Mouse (Mus musculus) kidney, postnatal 0 days (tissue): Measurements from ENCODE around the gene Arhgap6. TPM values are rescaled to one million over a fixed set of nuclear protein-coding genes. Genes with fewer than 3 reads are reported as not detected.

Experiments used
- ATAC-seq: fragments of 200-750 bp; cut with Nextera tagmentation; replicated peaks from 2 replicates; pipeline ENCODE4 v1.8.0; 2017; ENCODE audit warnings: low read depth, moderate number of reproducible peaks, moderate TSS enrichment, moderate library complexity; ENCODE audit not compliant: low FRiP score
- DNase-seq: peaks from one replicate; pipeline ENCODE4 v3.0.0-alpha.2; 2016; ENCODE audit warnings: low spot score
- H3K27ac ChIP-seq: fragments of 300-500 bp; sonication (generic); 2 replicates; pipeline ENCODE4 v1.5.1; 2014; ENCODE audit warnings: mild to moderate bottlenecking
- H3K27me3 ChIP-seq: fragments of 300-500 bp; sonication (generic); 2 replicates; pipeline ENCODE4 v1.6.1; 2014; ENCODE audit warnings: low read length, mixed read lengths; ENCODE audit not compliant: insufficient read depth
- H3K36me3 ChIP-seq: fragments of 300-500 bp; sonication (generic); 2 replicates; pipeline ENCODE4 v1.6.1; 2014; ENCODE audit warnings: low read length, mixed read lengths; ENCODE audit not compliant: insufficient read depth
- H3K4me1 ChIP-seq: fragments of 300-500 bp; sonication (generic); replicated peaks from 2 replicates; pipeline ENCODE4 v1.6.1; 2014; ENCODE audit warnings: antibody characterized with exemption, low read length, mixed read lengths; ENCODE audit not compliant: insufficient read depth
- H3K4me2 ChIP-seq: fragments of 300-500 bp; sonication (generic); 2 replicates; pipeline ENCODE4 v1.6.1; 2014; ENCODE audit warnings: mild to moderate bottlenecking, low read length, moderate library complexity, mixed read lengths
- H3K4me3 ChIP-seq: fragments of 300-500 bp; sonication (generic); replicated peaks from 2 replicates; pipeline ENCODE4 v1.5.1; 2014; ENCODE audit warnings: low read depth, low read length
- H3K9ac ChIP-seq: fragments of 300-500 bp; sonication (generic); 2 replicates; pipeline ENCODE4 v1.6.1; 2014; ENCODE audit warnings: low read depth, low read length
- H3K9me3 ChIP-seq: fragments of 300-500 bp; sonication (generic); replicated peaks from 2 replicates; pipeline ENCODE4 v1.6.1; 2016; ENCODE audit warnings: low read length, inconsistent platforms, mixed read lengths
- CTCF ChIP-seq: IDR thresholded peaks from 2 replicates; pipeline ENCODE4 v1.5.1; 2016; ENCODE audit warnings: antibody characterized with exemption, low read depth, mild to moderate bottlenecking, moderate library complexity
- WGBS: fragments of 180-500 bp; shearing (Covaris S2); extraction: QIAGEN DNeasy Blood & Tissue Kit; methylation state at CpG from one replicate; pipeline ENCODE4 v1.1.7; 2014; 5-methylcytosine and 5-hydroxymethylcytosine counted together
- polyA plus RNA-seq: library from polyadenylated mRNA; unstranded; fragments of >200 nt; fragmentation: Nextera tagmentation; extraction: Ambion mirVana; gene quantifications from 2 replicates; pipeline ENCODE4 v1.2.1, GENCODE M21; 2015

Gene Arhgap6
- polyA plus RNA-seq, 1 experiment from 2014 or later = 4.1 TPM

GRCm38 (mm10) chrX:169062555-169062954 lies 267.7 kb downstream of the Arhgap6 start:
- DNase-seq (no peak), ATAC-seq (no peak)
- Histone ChIP-seq H3K27me3 (no peaks in the 10 kb centered on the region), H3K36me3 (no peaks in the 10 kb centered on the region), H3K4me1 (no peaks in the 10 kb centered on the region), H3K4me3 (no peak overlapping the region), H3K27ac (no peak overlapping the region), H3K9me3 (no peaks in the 10 kb centered on the region), H3K9ac (no peak overlapping the region), H3K4me2 (no peak overlapping the region)
- no peak for TF ChIP-seq CTCF

GRCm38 (mm10) chrX:169065298-169065697 lies 270.4 kb downstream of the Arhgap6 start:
- Histone ChIP-seq H3K4me2 (no peak overlapping the region), H3K9me3 (no peaks in the 10 kb centered on the region), H3K36me3 (no peaks in the 10 kb centered on the region), H3K27me3 (no peaks in the 10 kb centered on the region), H3K9ac (no peak overlapping the region), H3K4me1 (no peaks in the 10 kb centered on the region), H3K27ac (no peak overlapping the region), H3K4me3 (no peak overlapping the region)
- ATAC-seq = no peak
- 72% methylated on average over 3 of the region's 3 CpGs for WGBS
- no peak for DNase-seq
- no peak for TF ChIP-seq CTCF

DNA sequence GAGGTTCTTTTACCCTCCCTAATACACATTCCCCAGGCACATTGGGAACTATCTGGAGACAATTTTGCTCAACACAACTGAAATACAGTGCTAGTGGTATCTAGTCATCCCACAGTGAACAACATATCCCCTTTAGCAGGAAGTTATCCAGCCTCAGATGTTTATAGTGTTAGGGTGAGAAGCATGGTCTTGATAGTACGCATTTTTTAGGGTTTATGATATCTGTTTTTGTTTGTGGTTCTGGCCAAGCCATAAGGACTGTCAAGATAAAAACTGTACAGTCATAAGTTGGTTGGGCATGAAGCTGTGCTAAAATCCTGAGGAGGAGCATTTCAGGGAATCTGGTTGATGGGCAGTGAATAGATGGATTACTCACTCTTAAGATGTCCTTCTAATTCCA lies 271.0 kb downstream of the Arhgap6 start:
- Histone ChIP-seq H3K4me1 (no peaks in the 10 kb centered on the region), H3K27me3 (no peaks in the 10 kb centered on the region), H3K27ac (no peak overlapping the region), H3K36me3 (no peaks in the 10 kb centered on the region), H3K9me3 (no peaks in the 10 kb centered on the region), H3K4me2 (no peak overlapping the region), H3K4me3 (no peak overlapping the region), H3K9ac (no peak overlapping the region)
- DNase-seq = no peak
- no peak for ATAC-seq
- 78% methylated on average over 1 of the region's 1 CpGs for WGBS
- no peak for TF ChIP-seq CTCF

DNA sequence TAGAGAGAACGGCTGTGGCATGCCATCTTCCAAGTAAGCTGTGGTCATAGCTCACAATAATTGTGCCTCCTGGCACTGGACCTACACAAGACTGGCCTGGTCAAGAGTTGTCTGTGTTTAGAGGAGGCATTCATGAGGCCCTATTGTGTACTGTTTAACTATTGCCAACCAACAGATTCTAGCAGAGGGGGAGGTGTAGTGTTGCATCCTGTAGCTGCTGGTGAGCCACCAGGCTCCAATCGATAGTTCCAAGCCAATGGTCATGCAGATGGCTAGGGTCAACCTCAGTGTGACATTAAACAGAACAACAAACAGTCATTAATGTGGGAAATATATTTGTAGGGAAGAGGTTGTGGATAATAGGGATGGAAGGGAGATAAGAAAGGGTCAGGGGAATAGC lies 280.1 kb downstream of the Arhgap6 start:
- H3K9me3 ChIP-seq = no peaks in the 10 kb centered on the region
- no peaks in the 10 kb centered on the region for H3K4me1 ChIP-seq
- H3K4me3 ChIP-seq = no peak overlapping the region
- no peak for DNase-seq
- no peaks in the 10 kb centered on the region for H3K27me3 ChIP-seq
- H3K4me2 ChIP-seq = no peak overlapping the region
- no peak overlapping the region for H3K27ac ChIP-seq
- no peaks in the 10 kb centered on the region for H3K36me3 ChIP-seq
- TF ChIP-seq CTCF = no peak
- H3K9ac ChIP-seq = no peak overlapping the region
- WGBS = 69% methylated on average over 2 of the region's 2 CpGs
- no peak for ATAC-seq

DNA sequence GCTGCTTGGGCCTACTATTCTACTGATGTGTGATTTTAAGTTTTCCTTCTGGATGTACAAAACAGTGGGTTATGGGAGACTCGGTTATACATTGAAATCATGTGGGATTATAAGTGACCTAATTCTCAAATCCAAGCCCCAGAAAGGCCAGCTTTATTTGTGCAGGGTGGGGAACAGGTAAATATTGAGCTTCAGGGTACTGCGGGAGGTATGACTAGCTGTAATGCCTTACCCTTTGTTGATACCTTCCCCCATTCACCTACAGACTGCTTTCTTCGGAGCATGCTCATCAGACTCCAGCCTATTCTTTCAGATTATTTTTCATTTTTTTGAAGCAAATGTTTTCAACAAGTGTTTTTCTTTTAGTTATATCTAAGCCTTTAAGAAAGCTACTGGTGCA lies 286.7 kb downstream of the Arhgap6 start:
- Histone ChIP-seq H3K4me2 (no peak overlapping the region), H3K27ac (no peak overlapping the region), H3K9ac (no peak overlapping the region), H3K4me1 (no peaks in the 10 kb centered on the region), H3K27me3 (no peaks in the 10 kb centered on the region), H3K36me3 (no peaks in the 10 kb centered on the region), H3K4me3 (no peak overlapping the region), H3K9me3 (no peaks in the 10 kb centered on the region)
- ATAC-seq (no peak), DNase-seq (no peak)
- TF ChIP-seq CTCF = no peak
- WGBS = 89% methylated on average over 3 of the region's 3 CpGs

- Histone ChIP-seq H3K4me2 (no peak overlapping the region), H3K36me3 (no peaks in the 10 kb centered on the region), H3K4me3 (no peak overlapping the region), H3K9ac (no peak overlapping the region), H3K27ac (no peak overlapping the region), H3K27me3 (no peaks in the 10 kb centered on the region), H3K4me1 (no peaks in the 10 kb centered on the region), H3K9me3 (no peaks in the 10 kb centered on the region)
- WGBS = 12% methylated on average over 5 of the region's 5 CpGs
- ATAC-seq (no peak), DNase-seq (peak; percentile 57)
- TF ChIP-seq CTCF = peak; percentile 84
Measured at GRCm38 (mm10) chrX:169085871-169086270, 291.0 kb downstream of the Arhgap6 start.

- ATAC-seq (no peak), DNase-seq (peak; percentile 6)
- TF ChIP-seq CTCF = no peak
- Histone ChIP-seq H3K36me3 (no peaks in the 10 kb centered on the region), H3K4me3 (no peak overlapping the region), H3K27me3 (no peaks in the 10 kb centered on the region), H3K4me2 (no peak overlapping the region), H3K9ac (no peak overlapping the region), H3K4me1 (no peaks in the 10 kb centered on the region), H3K27ac (no peak overlapping the region), H3K9me3 (no peaks in the 10 kb centered on the region)
- WGBS = 63% methylated on average over 2 of the region's 2 CpGs
Measured at GRCm38 (mm10) chrX:169089221-169089620, 294.3 kb downstream of the Arhgap6 start.
